Mouse (Mus musculus): ENCODE measurements at regions not wholly inside any gene's neighbourhood (a gene's known extent, or its start where the extent isn't known, plus 50 kb on each side); places are given as distances from the start of the nearest gene placed in this dataset.

DNA sequence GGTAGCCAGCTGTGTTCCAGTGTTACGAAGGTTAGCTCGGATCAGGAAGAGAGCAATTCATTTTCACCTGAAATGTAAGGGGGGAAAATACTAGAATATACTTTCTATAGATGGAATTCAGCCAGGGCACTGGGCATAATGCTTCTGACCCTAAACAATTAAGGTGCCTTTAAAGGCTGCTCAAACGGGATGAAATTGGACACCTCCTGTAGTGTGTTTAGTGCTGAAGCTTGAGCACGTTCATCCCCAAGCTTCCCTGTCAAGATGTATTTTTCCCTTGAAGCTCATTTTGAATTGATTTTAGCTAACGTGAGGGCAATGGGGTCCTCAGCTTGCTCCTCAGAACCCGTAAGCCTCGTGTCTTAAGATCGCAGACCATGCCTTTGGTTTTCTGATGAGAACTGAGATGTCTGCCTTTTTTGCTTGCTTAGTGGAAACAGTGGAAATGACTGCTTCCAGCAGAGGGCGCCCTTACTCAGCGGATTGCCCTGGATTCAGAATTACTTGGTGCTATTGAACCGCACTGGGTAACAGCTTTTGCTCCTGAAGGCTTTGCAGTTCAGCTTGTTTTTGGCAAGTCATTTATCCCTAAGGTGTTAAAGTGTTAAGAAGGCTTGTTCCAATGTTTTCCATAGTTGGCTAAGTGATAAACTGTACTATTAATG is 74.6 kb upstream of the Fermt1 start:
- peak; percentile 80 for DNase-seq (ENCODE audit: low spot score)
- 30% methylated on average over 11 of the region's 11 CpGs for WGBS
- Histone ChIP-seq H3K36me3 (no peaks in the 10 kb centered on the region), H3K27me3 (ENCODE audit: low read depth, poor library complexity, severe bottlenecking) (no peaks in the 10 kb centered on the region), H3K27ac (replicated peaks) (no peak overlapping the region), H3K4me3 (no peak overlapping the region), H3K4me1 (no peaks in the 10 kb centered on the region), H3K9me3 (replicated peaks) (no peaks in the 10 kb centered on the region)

- Histone ChIP-seq H3K4me1 (no peaks in the 10 kb centered on the region), H3K36me3 (no peaks in the 10 kb centered on the region), H3K27ac (replicated peaks) (no peak overlapping the region), H3K9me3 (replicated peaks) (no peaks in the 10 kb centered on the region), H3K4me3 (no peak overlapping the region), H3K27me3 (ENCODE audit: low read depth, poor library complexity, severe bottlenecking) (no peaks in the 10 kb centered on the region)
- 92% methylated on average over 3 of the region's 3 CpGs for WGBS
- no peak for DNase-seq (ENCODE audit: low spot score)
These were observed 75.5 kb upstream of the Fermt1 start for GRCm38 (mm10) chr2:133021244-133021643.

- Histone ChIP-seq H3K9me3 (replicated peaks) (no peaks in the 10 kb centered on the region), H3K36me3 (no peaks in the 10 kb centered on the region), H3K27ac (replicated peaks) (no peak overlapping the region), H3K4me1 (no peaks in the 10 kb centered on the region), H3K4me3 (no peak overlapping the region), H3K27me3 (ENCODE audit: low read depth, poor library complexity, severe bottlenecking) (no peaks in the 10 kb centered on the region)
- no peak for DNase-seq (ENCODE audit: low spot score)
- WGBS, result 93% methylated on average over 2 of the region's 2 CpGs
These were observed 81.3 kb upstream of the Fermt1 start for GRCm38 (mm10) chr2:133027038-133027437.

GRCm38 (mm10) chr2:133035421-133035820 is 89.7 kb upstream of the Fermt1 start:
- H3K4me1 ChIP-seq, result no peaks in the 10 kb centered on the region
- WGBS, result 88% methylated on average over 3 of the region's 3 CpGs
- H3K27ac ChIP-seq (replicated peaks), result no peak overlapping the region
- no peak for DNase-seq (ENCODE audit: low spot score)
- H3K9me3 ChIP-seq (replicated peaks), result no peaks in the 10 kb centered on the region
- no peak overlapping the region for H3K4me3 ChIP-seq
- H3K27me3 ChIP-seq (ENCODE audit: low read depth, poor library complexity, severe bottlenecking), result no peaks in the 10 kb centered on the region
- no peaks in the 10 kb centered on the region for H3K36me3 ChIP-seq

DNA sequence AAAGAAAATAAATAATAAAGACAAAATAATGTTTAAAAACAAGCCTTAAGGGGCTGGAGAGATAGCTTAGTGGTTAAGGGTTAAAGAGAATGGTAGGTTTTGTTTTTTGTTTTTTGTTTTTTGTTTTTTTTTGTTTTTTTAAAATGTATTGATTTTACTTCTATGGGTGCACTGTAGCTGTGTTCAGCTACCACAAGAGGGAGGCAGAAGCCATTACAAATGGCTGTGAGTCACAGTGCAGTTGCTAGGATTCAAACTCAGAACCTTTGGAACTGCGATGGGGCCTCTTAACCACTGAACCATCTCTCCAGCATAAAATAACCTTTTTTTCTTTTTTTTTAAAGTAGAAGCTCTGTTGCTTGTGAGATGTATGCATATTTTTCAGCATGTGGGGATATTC is 95.0 kb upstream of the Fermt1 start:
- DNase-seq (ENCODE audit: low spot score), result no peak
- Histone ChIP-seq H3K4me1 (no peaks in the 10 kb centered on the region), H3K9me3 (replicated peaks) (no peaks in the 10 kb centered on the region), H3K27ac (replicated peaks) (no peak overlapping the region), H3K4me3 (no peak overlapping the region), H3K36me3 (no peaks in the 10 kb centered on the region), H3K27me3 (ENCODE audit: low read depth, poor library complexity, severe bottlenecking) (no peaks in the 10 kb centered on the region)
- WGBS, result 88% methylated on average over 1 of the region's 1 CpGs

DNA sequence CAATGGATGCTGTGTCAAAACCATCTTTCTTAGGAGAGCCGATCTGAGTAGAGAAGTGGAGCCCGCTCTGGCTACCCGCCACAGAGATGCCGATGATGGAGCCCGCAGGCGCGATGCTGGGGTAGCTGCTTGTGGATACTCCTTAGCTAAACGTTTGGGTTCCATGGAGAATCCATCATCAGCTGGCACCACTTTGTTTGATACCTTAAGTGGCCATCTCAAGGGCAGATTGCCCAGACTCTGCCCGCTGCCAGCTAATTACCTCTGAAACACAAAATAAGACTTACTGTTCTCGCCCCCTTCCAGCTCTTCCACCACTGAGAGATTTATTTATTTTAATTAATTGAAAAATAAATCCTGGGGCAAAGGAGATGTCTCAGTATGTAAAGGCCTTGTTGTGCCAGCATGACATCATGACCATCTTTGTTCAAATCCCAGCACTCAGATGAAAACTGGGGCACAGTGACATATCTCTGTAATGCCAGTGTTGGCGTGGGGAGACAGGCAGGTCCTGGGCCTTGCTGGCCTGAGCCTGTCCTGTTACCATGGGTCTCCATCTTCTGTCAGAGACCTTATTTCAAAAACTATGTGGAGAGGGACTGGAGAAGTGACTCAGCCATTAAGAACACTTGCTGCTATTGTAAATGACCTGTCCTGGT is 132.1 kb upstream of the Fermt1 start:
- Histone ChIP-seq H3K27me3 (ENCODE audit: low read depth, poor library complexity, severe bottlenecking) (no peaks in the 10 kb centered on the region), H3K36me3 (no peaks in the 10 kb centered on the region), H3K27ac (replicated peaks) (no peak overlapping the region), H3K4me1 (no peaks in the 10 kb centered on the region), H3K9me3 (replicated peaks) (no peaks in the 10 kb centered on the region), H3K4me3 (no peak overlapping the region)
- DNase-seq (ENCODE audit: low spot score), result no peak
- WGBS, result 90% methylated on average over 11 of the region's 11 CpGs

- 93% methylated on average over 7 of the region's 7 CpGs for WGBS
- DNase-seq (ENCODE audit: low spot score), result no peak
- Histone ChIP-seq H3K36me3 (no peaks in the 10 kb centered on the region), H3K4me3 (no peak overlapping the region), H3K27me3 (ENCODE audit: low read depth, poor library complexity, severe bottlenecking) (no peaks in the 10 kb centered on the region), H3K9me3 (replicated peaks) (no peaks in the 10 kb centered on the region; the same call in 1 of the 2 replicates), H3K4me1 (no peaks in the 10 kb centered on the region), H3K27ac (replicated peaks) (no peak overlapping the region)
These were observed 145.3 kb upstream of the Fermt1 start for GRCm38 (mm10) chr2:133090976-133091375.

GRCm38 (mm10) chr2:133113642-133114041 is 167.9 kb upstream of the Fermt1 start:
- DNase-seq (ENCODE audit: low spot score), result peak; percentile 66
- H3K27ac ChIP-seq (replicated peaks), result no peak overlapping the region
- H3K27me3 ChIP-seq (ENCODE audit: low read depth, poor library complexity, severe bottlenecking), result peaks cover 7% of the 10 kb centered on the region; the same call in 1 of the 2 replicates
- no peaks in the 10 kb centered on the region for H3K36me3 ChIP-seq
- no peaks in the 10 kb centered on the region for H3K9me3 ChIP-seq (replicated peaks)
- 35% methylated on average over 10 of the region's 10 CpGs for WGBS
- H3K4me1 ChIP-seq, result no peaks in the 10 kb centered on the region
- H3K4me3 ChIP-seq, result no peak overlapping the region

- no peaks in the 10 kb centered on the region for H3K36me3 ChIP-seq
- 94% methylated on average over 14 of the region's 14 CpGs for WGBS
- no peaks in the 10 kb centered on the region for H3K9me3 ChIP-seq (replicated peaks)
- no peak overlapping the region for H3K4me3 ChIP-seq
- H3K27ac ChIP-seq (replicated peaks), result no peak overlapping the region
- DNase-seq (ENCODE audit: low spot score), result no peak
- H3K4me1 ChIP-seq, result no peaks in the 10 kb centered on the region
- peaks cover 7% of the 10 kb centered on the region; the same call in 1 of the 2 replicates for H3K27me3 ChIP-seq (ENCODE audit: low read depth, poor library complexity, severe bottlenecking)
These were observed 172.9 kb upstream of the Fermt1 start for GRCm38 (mm10) chr2:133118651-133119050.

- no peak overlapping the region for H3K27ac ChIP-seq (replicated peaks)
- H3K27me3 ChIP-seq (ENCODE audit: low read depth, poor library complexity, severe bottlenecking), result no peaks in the 10 kb centered on the region
- no peaks in the 10 kb centered on the region for H3K9me3 ChIP-seq (replicated peaks)
- no peaks in the 10 kb centered on the region for H3K36me3 ChIP-seq
- H3K4me3 ChIP-seq, result no peak overlapping the region
- H3K4me1 ChIP-seq, result no peaks in the 10 kb centered on the region
- no peak for DNase-seq (ENCODE audit: low spot score)
- 85% methylated on average over 1 of the region's 1 CpGs for WGBS
These were observed 179.6 kb upstream of the Fermt1 start for GRCm38 (mm10) chr2:133125212-133125801.

GRCm38 (mm10) chr2:133134878-133135277 is 189.2 kb upstream of the Fermt1 start:
- H3K27me3 ChIP-seq (ENCODE audit: low read depth, poor library complexity, severe bottlenecking), result no peaks in the 10 kb centered on the region
- no peak for DNase-seq (ENCODE audit: low spot score)
- H3K36me3 ChIP-seq, result no peaks in the 10 kb centered on the region
- no peaks in the 10 kb centered on the region for H3K4me1 ChIP-seq
- H3K27ac ChIP-seq (replicated peaks), result no peak overlapping the region
- H3K9me3 ChIP-seq (replicated peaks), result no peaks in the 10 kb centered on the region
- WGBS, result 66% methylated on average over 3 of the region's 3 CpGs
- H3K4me3 ChIP-seq, result no peak overlapping the region

- no peaks in the 10 kb centered on the region for H3K9me3 ChIP-seq (replicated peaks)
- no peak for DNase-seq (ENCODE audit: low spot score)
- no peak overlapping the region for H3K27ac ChIP-seq (replicated peaks)
- no peaks in the 10 kb centered on the region for H3K27me3 ChIP-seq (ENCODE audit: low read depth, poor library complexity, severe bottlenecking)
- no peak overlapping the region for H3K4me3 ChIP-seq
- H3K36me3 ChIP-seq, result no peaks in the 10 kb centered on the region
- WGBS, result 82% methylated on average over 4 of the region's 4 CpGs
- H3K4me1 ChIP-seq, result no peaks in the 10 kb centered on the region
These were observed 193.2 kb upstream of the Fermt1 start for GRCm38 (mm10) chr2:133138877-133139276.

GRCm38 (mm10) chr2:133141341-133142035 is 195.8 kb upstream of the Fermt1 start:
- no peaks in the 10 kb centered on the region for H3K36me3 ChIP-seq
- 84% methylated on average over 6 of the region's 6 CpGs for WGBS
- H3K27ac ChIP-seq (replicated peaks), result no peak overlapping the region
- H3K4me1 ChIP-seq, result no peaks in the 10 kb centered on the region
- no peak overlapping the region for H3K4me3 ChIP-seq
- no peaks in the 10 kb centered on the region for H3K9me3 ChIP-seq (replicated peaks)
- no peaks in the 10 kb centered on the region for H3K27me3 ChIP-seq (ENCODE audit: low read depth, poor library complexity, severe bottlenecking)
- DNase-seq (ENCODE audit: low spot score), result no peak

All from midbrain, embryonic 10.5 days (tissue).